Mouse (Mus musculus): ENCODE measurements around the gene Kpna2.

- no peak for TF ChIP-seq TAL1 (IDR thresholded peaks at IDR 0.05; ENCODE audit: low read length)
- TF ChIP-seq GATA1 (IDR thresholded peaks at IDR 0.05; ENCODE audit: low read length): no peak
Observed at GRCm38 (mm10) chr11:106974440-106974839, 24.9 kb downstream of the Kpna2 start.
